Mouse (Mus musculus): Measurements from ENCODE around the gene Kmt2d. TPM values are rescaled to one million over a fixed set of nuclear protein-coding genes. Genes with fewer than 3 reads are reported as not detected.
A peak's percentile ranks its signal among the peaks of the same experiment; 100 is the strongest.

Kmt2d gene
- polyA plus RNA-seq, 2 experiments, result 3.9 to 5.7 TPM

DNA sequence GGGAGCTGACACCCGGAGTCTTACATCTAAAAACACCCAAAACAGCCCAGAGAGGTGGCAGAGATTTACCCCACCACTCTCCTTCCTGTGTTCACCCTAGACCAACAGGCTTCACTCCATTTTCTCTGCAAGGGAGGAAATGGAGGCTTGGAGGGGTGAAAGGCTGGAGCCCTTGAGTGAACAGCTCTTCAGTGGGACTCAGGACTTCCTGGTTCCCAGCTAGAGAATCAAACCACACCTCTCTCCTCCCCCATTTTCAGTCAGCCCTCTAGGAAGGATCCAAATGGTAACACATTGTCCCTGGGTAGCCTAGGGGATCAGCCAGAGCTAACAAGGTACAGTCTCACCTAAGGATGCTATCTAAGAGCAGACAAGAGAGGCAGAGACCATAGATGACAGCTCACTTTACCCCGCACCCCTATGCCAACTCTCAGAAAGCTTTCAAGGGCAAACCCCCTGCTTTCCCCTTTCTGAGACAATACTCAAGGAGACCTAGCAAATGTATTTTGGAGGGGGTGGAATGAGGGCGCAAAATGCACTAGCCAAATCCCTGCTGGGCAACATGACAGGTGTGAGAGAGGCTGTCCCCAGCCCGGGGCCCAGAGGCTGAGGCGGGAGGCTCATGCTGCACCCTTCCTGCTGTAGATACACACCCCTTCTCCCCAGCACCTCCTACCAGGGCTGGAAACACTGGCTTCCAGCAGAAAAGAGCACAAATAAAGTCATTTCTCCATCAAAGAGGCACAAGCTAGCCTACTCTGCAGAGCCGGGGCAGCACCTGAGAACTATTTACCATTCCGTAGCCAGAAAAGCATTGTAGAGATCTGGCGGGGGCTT, 1.4 kb downstream of the Kmt2d start:
- Histone ChIP-seq H3K4me2 (ENCODE audit: low read depth) (peak overlapping the region; percentile 75), H3K9me3 (ENCODE audit: control insufficient read depth, low read length) (no peaks in the 10 kb centered on the region), H3K36me3 (replicated peaks; ENCODE audit: control insufficient read depth, insufficient read depth, low read depth) (peaks cover 21% of the 10 kb centered on the region), H3K9ac (replicated peaks) (peak overlapping the region; percentile 97), H3K4me1 (replicated peaks; ENCODE audit: control insufficient read depth in 2 of 2, insufficient read depth in 2 of 2, low read length in 1 of 2) (peaks cover 21 to 25% of the 10 kb centered on the region in 2 experiments), H3K27ac (peak overlapping the region; percentile 16), H3K4me3 (ENCODE audit: insufficient read depth in 1 of 2, low read depth in 2 of 2, low read length in 2 of 2) (peak overlapping the region; percentile 94 to 97), H3K27me3 (ENCODE audit: control insufficient read depth, insufficient read depth, low read length) (no peaks in the 10 kb centered on the region)
- TF ChIP-seq CTCF (IDR thresholded peaks at IDR 0.05; ENCODE audit: low read depth), result no peak
- TF ChIP-seq EP300 (IDR thresholded peaks at IDR 0.05; ENCODE audit: low read depth), result no peak
- WGBS (ENCODE audit: insufficient replicate concordance), result 9% methylated on average over 8 of the region's 8 CpGs
- ATAC-seq (ENCODE audit: insufficient read depth), result no peak
- no peak for DNase-seq (ENCODE audit: low read depth in 3 of 3, low spot score in 3 of 3)

GRCm38 (mm10) chr15:98868346-98869063, 2.5 kb downstream of the Kmt2d start:
- H3K27ac ChIP-seq, result peak overlapping the region; percentile 16
- peak overlapping the region; percentile 94 to 97 for H3K4me3 ChIP-seq (ENCODE audit: insufficient read depth in 1 of 2, low read depth in 2 of 2, low read length in 2 of 2)
- peak overlapping the region; percentile 75 for H3K4me2 ChIP-seq (ENCODE audit: low read depth)
- H3K27me3 ChIP-seq (ENCODE audit: control insufficient read depth, insufficient read depth, low read length), result no peaks in the 10 kb centered on the region
- 24% methylated on average over 11 of the region's 11 CpGs for WGBS (ENCODE audit: insufficient replicate concordance)
- DNase-seq (ENCODE audit: low read depth in 3 of 3, low spot score in 3 of 3) (no peak), ATAC-seq (ENCODE audit: insufficient read depth) (no peak)
- H3K4me1 ChIP-seq (replicated peaks; ENCODE audit: control insufficient read depth in 2 of 2, insufficient read depth in 2 of 2, low read length in 1 of 2), result peaks cover 21 to 25% of the 10 kb centered on the region in 2 experiments
- no peak for TF ChIP-seq CTCF (IDR thresholded peaks at IDR 0.05; ENCODE audit: low read depth)
- TF ChIP-seq EP300 (IDR thresholded peaks at IDR 0.05; ENCODE audit: low read depth), result no peak
- H3K9me3 ChIP-seq (ENCODE audit: control insufficient read depth, low read length), result no peaks in the 10 kb centered on the region
- H3K36me3 ChIP-seq (replicated peaks; ENCODE audit: control insufficient read depth, insufficient read depth, low read depth), result peaks cover 32% of the 10 kb centered on the region
- H3K9ac ChIP-seq (replicated peaks), result peak overlapping the region; percentile 97

- H3K4me1 ChIP-seq (replicated peaks; ENCODE audit: control insufficient read depth in 2 of 2, insufficient read depth in 2 of 2, low read length in 1 of 2), result peaks cover 21 to 25% of the 10 kb centered on the region in 2 experiments
- TF ChIP-seq CTCF (IDR thresholded peaks at IDR 0.05; ENCODE audit: low read depth) (no peak), EP300 (IDR thresholded peaks at IDR 0.05; ENCODE audit: low read depth) (no peak)
- peak overlapping the region; percentile 94 to 97; a peak in 2 of 4 replicates for H3K4me3 ChIP-seq (ENCODE audit: insufficient read depth in 1 of 2, low read depth in 2 of 2, low read length in 2 of 2)
- H3K36me3 ChIP-seq (replicated peaks; ENCODE audit: control insufficient read depth, insufficient read depth, low read depth), result peaks cover 43% of the 10 kb centered on the region
- ATAC-seq (ENCODE audit: insufficient read depth) (no peak), DNase-seq (ENCODE audit: low read depth in 3 of 3, low spot score in 3 of 3) (no peak)
- peak overlapping the region; percentile 75 for H3K4me2 ChIP-seq (ENCODE audit: low read depth)
- H3K27ac ChIP-seq, result peak overlapping the region; percentile 46; the same call in 1 of the 2 replicates
- H3K9me3 ChIP-seq (ENCODE audit: control insufficient read depth, low read length), result no peaks in the 10 kb centered on the region
- H3K9ac ChIP-seq (replicated peaks), result no peak overlapping the region
- H3K27me3 ChIP-seq (ENCODE audit: control insufficient read depth, insufficient read depth, low read length), result no peaks in the 10 kb centered on the region
- 24% methylated on average over 6 of the region's 6 CpGs for WGBS (ENCODE audit: insufficient replicate concordance)
These were observed 3.7 kb downstream of the Kmt2d start for GRCm38 (mm10) chr15:98867321-98867720.

DNA sequence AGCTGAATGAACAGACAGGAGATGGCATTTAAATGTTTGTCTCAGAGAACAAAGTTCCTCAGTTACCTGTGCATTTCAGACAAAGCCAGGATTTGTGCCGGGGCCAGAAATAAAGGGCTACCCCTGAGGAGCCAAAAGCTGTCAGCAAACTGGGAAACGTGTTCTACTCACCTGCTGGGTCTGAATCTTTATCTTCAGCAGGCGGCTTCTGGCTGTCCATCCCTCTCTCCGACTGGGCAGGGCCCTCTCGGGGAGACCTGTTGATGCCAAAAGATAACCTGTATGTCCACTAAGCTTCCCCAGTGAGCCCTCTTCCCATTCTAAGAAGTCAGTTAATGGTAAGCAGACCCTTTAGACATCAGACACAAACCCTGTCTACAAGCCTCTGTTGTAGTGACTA, 4.5 kb downstream of the Kmt2d start:
- WGBS (ENCODE audit: insufficient replicate concordance), result 78% methylated on average over 5 of the region's 5 CpGs
- H3K9me3 ChIP-seq (ENCODE audit: control insufficient read depth, low read length), result no peaks in the 10 kb centered on the region
- H3K9ac ChIP-seq (replicated peaks), result no peak overlapping the region
- no peak for ATAC-seq (ENCODE audit: insufficient read depth)
- H3K27me3 ChIP-seq (ENCODE audit: control insufficient read depth, insufficient read depth, low read length), result no peaks in the 10 kb centered on the region
- H3K36me3 ChIP-seq (replicated peaks; ENCODE audit: control insufficient read depth, insufficient read depth, low read depth), result peaks cover 50% of the 10 kb centered on the region
- H3K27ac ChIP-seq, result no peak overlapping the region
- H3K4me3 ChIP-seq (ENCODE audit: insufficient read depth in 1 of 2, low read depth in 2 of 2, low read length in 2 of 2), result no peak overlapping the region
- H3K4me1 ChIP-seq (replicated peaks; ENCODE audit: control insufficient read depth in 2 of 2, insufficient read depth in 2 of 2, low read length in 1 of 2), result peaks cover 21 to 25% of the 10 kb centered on the region in 2 experiments
- no peak for DNase-seq (ENCODE audit: low read depth in 3 of 3, low spot score in 3 of 3)
- no peak overlapping the region for H3K4me2 ChIP-seq (ENCODE audit: low read depth)
- TF ChIP-seq CTCF (IDR thresholded peaks at IDR 0.05; ENCODE audit: low read depth) (no peak), EP300 (IDR thresholded peaks at IDR 0.05; ENCODE audit: low read depth) (no peak)

DNA sequence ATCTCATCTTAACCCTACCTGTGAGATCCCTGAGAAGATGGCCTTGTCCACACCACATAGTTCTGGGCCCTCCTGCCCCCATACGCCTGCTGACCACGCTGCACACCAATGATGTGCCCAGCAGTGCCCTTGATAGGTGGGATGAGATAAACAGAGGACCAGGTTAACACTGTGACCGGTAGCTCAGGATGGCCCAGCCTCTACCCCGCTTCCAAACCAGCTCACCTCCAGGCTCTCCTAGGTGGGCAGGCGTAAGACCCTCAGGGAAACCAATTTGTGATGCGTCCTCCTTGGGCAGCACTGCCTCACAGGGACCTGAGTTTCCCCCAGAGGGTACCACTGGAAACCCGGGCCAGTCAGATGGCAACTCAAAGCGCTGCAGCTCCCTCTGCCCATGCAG, 5.2 kb downstream of the Kmt2d start:
- ATAC-seq (ENCODE audit: insufficient read depth), result no peak
- H3K4me1 ChIP-seq (replicated peaks; ENCODE audit: control insufficient read depth in 2 of 2, insufficient read depth in 2 of 2, low read length in 1 of 2), result peaks cover 21 to 25% of the 10 kb centered on the region in 2 experiments
- H3K4me2 ChIP-seq (ENCODE audit: low read depth), result no peak overlapping the region
- no peak overlapping the region for H3K4me3 ChIP-seq (ENCODE audit: insufficient read depth in 1 of 2, low read depth in 2 of 2, low read length in 2 of 2)
- no peaks in the 10 kb centered on the region for H3K27me3 ChIP-seq (ENCODE audit: control insufficient read depth, insufficient read depth, low read length)
- no peak overlapping the region for H3K9ac ChIP-seq (replicated peaks)
- DNase-seq (ENCODE audit: low read depth in 3 of 3, low spot score in 3 of 3), result no peak
- no peak overlapping the region for H3K27ac ChIP-seq
- H3K36me3 ChIP-seq (replicated peaks; ENCODE audit: control insufficient read depth, insufficient read depth, low read depth), result peaks cover 57% of the 10 kb centered on the region
- 88% methylated on average over 8 of the region's 8 CpGs for WGBS (ENCODE audit: insufficient replicate concordance)
- TF ChIP-seq CTCF (IDR thresholded peaks at IDR 0.05; ENCODE audit: low read depth), result no peak
- TF ChIP-seq EP300 (IDR thresholded peaks at IDR 0.05; ENCODE audit: low read depth), result no peak
- H3K9me3 ChIP-seq (ENCODE audit: control insufficient read depth, low read length), result no peaks in the 10 kb centered on the region
